In genomic region chr17:33928251-33928947, GRCm38 (mm10) we compare ENCODE assay signal across 8 mouse cellular contexts. TPM values are rescaled to one million over a fixed set of nuclear protein-coding genes. Genes with fewer than 3 reads are reported as not detected.
DNase-seq lines count a peak whose midpoint lies in the region; ATAC-seq and TF ChIP-seq lines count a peak whose summit lies in the region.

No protein-coding gene starts in this region.

- TF ChIP-seq CTCF in layer of hippocampus, adult 2 months (conservative IDR thresholded peaks at IDR 0.05), result no peak

- peak overlapping the region; percentile 79 for H3K9ac ChIP-seq in embryonic facial prominence, embryonic 14.5 days (ENCODE audit: low read depth, low read length)
- peak overlapping the region; percentile 86 for H3K9ac ChIP-seq in intestine, embryonic 15.5 days
- H3K9ac ChIP-seq in neural tube, embryonic 12.5 days, result peak overlapping the region; percentile 77

- H3K36me3 ChIP-seq in embryonic facial prominence, embryonic 14.5 days (ENCODE audit: control insufficient read depth, insufficient read depth, low read length), result peaks cover 27% of the 10 kb centered on the region
- peaks cover 15% of the 10 kb centered on the region for H3K36me3 ChIP-seq in intestine, embryonic 15.5 days
- peaks cover 31% of the 10 kb centered on the region for H3K36me3 ChIP-seq in neural tube, embryonic 12.5 days

- peak overlapping the region; percentile 96 for H3K27ac ChIP-seq in layer of hippocampus, adult 2 months
- no peak overlapping the region for H3K27ac ChIP-seq in embryonic facial prominence, embryonic 14.5 days (replicated peaks; ENCODE audit: low read depth, low read length)
- no peak overlapping the region for H3K27ac ChIP-seq in intestine, embryonic 15.5 days
- no peak overlapping the region for H3K27ac ChIP-seq in neural tube, embryonic 12.5 days

- WGBS in embryonic facial prominence, embryonic 14.5 days, result 63% methylated on average over 21 of the region's 21 CpGs
- 62% methylated on average over 21 of the region's 21 CpGs for WGBS in intestine, embryonic 15.5 days
- 61% methylated on average over 21 of the region's 21 CpGs for WGBS in neural tube, embryonic 12.5 days

- no peaks in the 10 kb centered on the region for H3K27me3 ChIP-seq in embryonic facial prominence, embryonic 14.5 days (replicated peaks; ENCODE audit: control insufficient read depth, insufficient read depth, low read length)
- no peaks in the 10 kb centered on the region for H3K27me3 ChIP-seq in intestine, embryonic 15.5 days (replicated peaks)
- H3K27me3 ChIP-seq in neural tube, embryonic 12.5 days (replicated peaks), result no peaks in the 10 kb centered on the region; the same call in 1 of the 2 replicates

- no peaks in the 10 kb centered on the region for H3K9me3 ChIP-seq in embryonic facial prominence, embryonic 14.5 days (ENCODE audit: control insufficient read depth, low read length)
- no peaks in the 10 kb centered on the region for H3K9me3 ChIP-seq in intestine, embryonic 15.5 days
- H3K9me3 ChIP-seq in neural tube, embryonic 12.5 days, result no peaks in the 10 kb centered on the region

- no peak for DNase-seq in layer of hippocampus, adult 2 months (ENCODE audit: low spot score in 2 of 2)
- no peak for DNase-seq in layer of hippocampus, postnatal 14 days (ENCODE audit: low spot score in 2 of 2)
- no peak for DNase-seq in embryonic facial prominence, embryonic 14.5 days (ENCODE audit: low spot score)
- DNase-seq in right cerebral cortex, postnatal 36 days (ENCODE audit: low spot score in 2 of 2), result no peak
- DNase-seq in lung, adult 18-20 months, result no peak

- H3K4me1 ChIP-seq in embryonic facial prominence, embryonic 14.5 days (ENCODE audit: control insufficient read depth, insufficient read depth, low read length), result peaks cover 12% of the 10 kb centered on the region
- peaks cover 17% of the 10 kb centered on the region for H3K4me1 ChIP-seq in intestine, embryonic 15.5 days (replicated peaks)
- peaks cover 21% of the 10 kb centered on the region for H3K4me1 ChIP-seq in neural tube, embryonic 12.5 days

- H3K4me2 ChIP-seq in embryonic facial prominence, embryonic 14.5 days (ENCODE audit: low read depth, low read length), result peak overlapping the region; percentile 96
- H3K4me2 ChIP-seq in intestine, embryonic 15.5 days (replicated peaks), result peak overlapping the region; percentile 97
- peak overlapping the region; percentile 98 for H3K4me2 ChIP-seq in neural tube, embryonic 12.5 days (replicated peaks)

- peak overlapping the region; percentile 77 for H3K4me3 ChIP-seq in layer of hippocampus, adult 2 months
- H3K4me3 ChIP-seq in embryonic facial prominence, embryonic 14.5 days (ENCODE audit: low read depth, low read length), result peak overlapping the region; percentile 81
- H3K4me3 ChIP-seq in intestine, embryonic 15.5 days (replicated peaks), result peak overlapping the region; percentile 88
- H3K4me3 ChIP-seq in neural tube, embryonic 12.5 days, result peak overlapping the region; percentile 82

- no peak for ATAC-seq in embryonic facial prominence, embryonic 14.5 days (ENCODE audit: low read depth)
- ATAC-seq in intestine, embryonic 15.5 days, result no peak
- ATAC-seq in neural tube, embryonic 12.5 days (ENCODE audit: low FRiP score, low read depth), result no peak
- ATAC-seq in CD4-positive, CD25-positive, alpha-beta regulatory T cell, adult 4 months, result no peak

RNA-seq across cellular contexts. Expression of gene Rgl2, which starts 0.9 kb away (rescaled TPM):
- 10 to 100 TPM; 68.9 to 76.4 TPM for total RNA-seq in layer of hippocampus, adult 2 months (2021)
- 10 to 100 TPM; 67.0 to 68.9 TPM for total RNA-seq in layer of hippocampus, postnatal 14 days (2021)
- polyA plus RNA-seq in embryonic facial prominence, embryonic 14.5 days (2014; fragmentation: Nextera tagmentation; extraction: Ambion mirVana), result 34.5 and 43.4 TPM in 2 replicates
- 29.2 and 32.9 TPM in 2 replicates for polyA plus RNA-seq in intestine, embryonic 15.5 days (2015; fragmentation: Nextera tagmentation; extraction: Ambion mirVana)
- 64.3 and 68.1 TPM in 2 replicates for polyA plus RNA-seq in neural tube, embryonic 12.5 days (2016; fragmentation: Nextera tagmentation; extraction: Ambion mirVana)
- polyA plus RNA-seq in CD4-positive, CD25-positive, alpha-beta regulatory T cell, adult 4 months (2017; shearing (Covaris generic)), result 10 to 100 TPM; 30.2 to 31.4 TPM

RNA-seq across cellular contexts. Expression of gene Pfdn6, which starts 11.7 kb away (rescaled TPM):
- 10 to 100 TPM; 86.5 to 97.4 TPM for total RNA-seq in layer of hippocampus, adult 2 months (2021)
- total RNA-seq in layer of hippocampus, postnatal 14 days (2021), result 10 to 100 TPM; 89.3 to 93.4 TPM
- 122 and 124 TPM in 2 replicates for polyA plus RNA-seq in embryonic facial prominence, embryonic 14.5 days (2014; fragmentation: Nextera tagmentation; extraction: Ambion mirVana)
- polyA plus RNA-seq in intestine, embryonic 15.5 days (2015; fragmentation: Nextera tagmentation; extraction: Ambion mirVana), result 153 and 159 TPM in 2 replicates
- polyA plus RNA-seq in neural tube, embryonic 12.5 days (2016; fragmentation: Nextera tagmentation; extraction: Ambion mirVana), result 184 and 191 TPM in 2 replicates
- 100 to 1,000 TPM; 121 to 141 TPM for polyA plus RNA-seq in CD4-positive, CD25-positive, alpha-beta regulatory T cell, adult 4 months (2017; shearing (Covaris generic))

RNA-seq across cellular contexts. Expression of gene Wdr46, which starts 12.1 kb away (rescaled TPM):
- total RNA-seq in layer of hippocampus, adult 2 months (2021), result 10 to 100 TPM; 14.5 to 18.9 TPM
- 10 to 100 TPM; 17.5 to 18.5 TPM for total RNA-seq in layer of hippocampus, postnatal 14 days (2021)
- 15.4 and 20.2 TPM in 2 replicates for polyA plus RNA-seq in embryonic facial prominence, embryonic 14.5 days (2014; fragmentation: Nextera tagmentation; extraction: Ambion mirVana)
- polyA plus RNA-seq in intestine, embryonic 15.5 days (2015; fragmentation: Nextera tagmentation; extraction: Ambion mirVana), result 37.1 and 38.5 TPM in 2 replicates
- polyA plus RNA-seq in neural tube, embryonic 12.5 days (2016; fragmentation: Nextera tagmentation; extraction: Ambion mirVana), result 38.4 and 39.7 TPM in 2 replicates
- 10 to 100 TPM; 11.5 to 14.3 TPM for polyA plus RNA-seq in CD4-positive, CD25-positive, alpha-beta regulatory T cell, adult 4 months (2017; shearing (Covaris generic))

RNA-seq across cellular contexts. Expression of gene Zbtb22, which starts 12.7 kb away (rescaled TPM):
- total RNA-seq in layer of hippocampus, adult 2 months (2021), result 10 to 100 TPM; 31.4 to 31.8 TPM
- 10 to 100 TPM; 30.5 to 34.0 TPM for total RNA-seq in layer of hippocampus, postnatal 14 days (2021)
- polyA plus RNA-seq in embryonic facial prominence, embryonic 14.5 days (2014; fragmentation: Nextera tagmentation; extraction: Ambion mirVana), result 8.9 and 11.6 TPM in 2 replicates
- 14.4 and 16.2 TPM in 2 replicates for polyA plus RNA-seq in intestine, embryonic 15.5 days (2015; fragmentation: Nextera tagmentation; extraction: Ambion mirVana)
- 21.9 and 24.1 TPM in 2 replicates for polyA plus RNA-seq in neural tube, embryonic 12.5 days (2016; fragmentation: Nextera tagmentation; extraction: Ambion mirVana)
- 1 to 10 TPM; 3.6 to 3.8 TPM for polyA plus RNA-seq in CD4-positive, CD25-positive, alpha-beta regulatory T cell, adult 4 months (2017; shearing (Covaris generic))

RNA-seq across cellular contexts. Expression of gene Tapbp, which starts 12.7 kb away (rescaled TPM):
- total RNA-seq in layer of hippocampus, adult 2 months (2021), result 10 to 100 TPM; 30.2 to 40.1 TPM
- total RNA-seq in layer of hippocampus, postnatal 14 days (2021), result 10 to 100 TPM; 27.4 to 34.4 TPM
- 31.9 and 32.0 TPM in 2 replicates for polyA plus RNA-seq in embryonic facial prominence, embryonic 14.5 days (2014; fragmentation: Nextera tagmentation; extraction: Ambion mirVana)
- polyA plus RNA-seq in intestine, embryonic 15.5 days (2015; fragmentation: Nextera tagmentation; extraction: Ambion mirVana), result 35.6 and 39.3 TPM in 2 replicates
- polyA plus RNA-seq in neural tube, embryonic 12.5 days (2016; fragmentation: Nextera tagmentation; extraction: Ambion mirVana), result 23.6 and 23.9 TPM in 2 replicates
- 100 to 1,000 TPM; 348 to 555 TPM for polyA plus RNA-seq in CD4-positive, CD25-positive, alpha-beta regulatory T cell, adult 4 months (2017; shearing (Covaris generic))
